Mouse (Mus musculus) c-Kit-positive CD71-negative TER-119-negative erythroid progenitor cells, embryonic 14.5 days (primary cell): ENCODE data around the gene Ccdc60.
"Not testable (repeated sequence)": the region's sequence is repeated elsewhere in the genome, so short reads cannot be mapped to it uniquely, and the experiment has no call there.

Source experiments
- DNase-seq: peaks from one replicate; pipeline ENCODE4 v3.0.0-alpha.2; 2013; ENCODE audit warnings: low read depth

Gene Ccdc60

DNA sequence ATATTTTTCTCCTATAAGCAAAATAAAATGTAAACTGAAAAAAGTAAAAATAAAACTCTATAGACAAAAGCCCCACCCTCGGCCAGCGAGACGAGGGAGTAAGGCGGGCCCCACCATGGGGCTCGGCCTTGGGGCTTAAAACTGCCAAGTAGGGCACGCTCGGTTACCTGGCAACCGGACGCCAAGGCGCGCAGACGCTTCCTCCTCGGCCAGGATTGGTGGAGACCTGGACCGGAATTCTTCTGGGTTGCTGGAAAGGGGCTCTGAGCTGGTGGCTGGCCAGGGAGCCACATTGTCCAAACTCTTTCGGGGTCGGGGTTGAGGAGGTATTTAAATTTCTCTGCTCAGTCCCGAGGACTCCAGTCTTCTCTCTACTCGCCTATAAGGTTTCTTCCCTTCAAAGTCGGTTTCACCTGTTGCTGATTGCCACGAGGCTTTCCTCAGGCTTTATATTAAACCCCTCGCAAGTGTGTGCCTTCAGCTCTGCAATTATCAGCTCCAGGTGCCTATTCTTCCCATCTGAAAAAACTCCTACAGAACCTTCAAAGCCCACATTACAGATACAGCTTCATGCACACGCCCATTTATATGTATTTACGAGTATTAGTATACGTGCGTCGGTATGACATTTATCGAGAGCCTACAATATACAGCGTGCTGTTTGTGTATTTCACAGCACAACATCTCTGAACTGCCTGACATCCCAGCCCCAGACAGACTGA is at the start of gene Ccdc60:
Gene Ccdc60 (minus strand): TSS at position 137 of the 722 bp plus-strand sequence.
- DNase-seq: peak; percentile 18

DNA sequence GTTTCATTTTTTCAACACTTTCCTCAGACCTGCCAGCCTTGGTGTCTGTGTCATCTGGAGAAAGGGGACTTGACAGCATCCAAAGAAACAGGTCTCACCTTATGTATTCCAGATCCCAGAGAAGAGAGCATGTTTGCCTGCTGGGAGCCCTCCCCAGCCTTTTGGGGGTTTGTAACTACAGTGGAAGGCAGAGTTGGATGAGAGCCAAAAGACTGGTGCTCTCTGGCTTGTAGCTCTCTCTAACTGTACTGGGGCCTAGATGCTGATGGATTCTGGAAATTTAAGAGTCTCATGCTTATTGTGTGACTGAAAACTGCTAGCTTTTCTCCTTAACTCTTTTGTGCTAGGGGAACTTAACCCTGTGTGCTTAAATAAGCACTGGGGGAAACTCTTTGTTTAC is 47.4 kb upstream of the Ccdc60 start:
- DNase-seq: no peak

DNA sequence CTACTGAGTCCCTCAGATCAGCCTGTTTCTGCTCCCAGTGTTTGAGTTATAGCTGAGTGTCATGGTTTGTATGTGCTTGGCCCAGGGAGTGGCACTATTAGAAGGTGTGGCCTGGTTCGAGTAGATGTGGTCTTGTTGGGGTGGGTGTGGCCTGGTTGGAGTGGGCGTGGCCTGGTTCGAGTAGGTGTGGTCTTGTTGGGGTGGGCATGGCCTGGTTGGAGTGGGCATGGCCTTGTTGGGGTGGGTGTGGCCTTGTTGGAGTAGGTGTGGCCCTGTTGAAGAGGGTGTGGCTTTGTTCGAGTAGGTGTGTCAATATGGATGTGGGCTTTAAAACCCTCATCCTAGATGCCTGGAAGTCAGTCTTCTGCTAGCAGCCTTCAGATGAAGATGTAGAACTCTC is 40.1 kb upstream of the Ccdc60 start:
- DNase-seq: no peak

DNA sequence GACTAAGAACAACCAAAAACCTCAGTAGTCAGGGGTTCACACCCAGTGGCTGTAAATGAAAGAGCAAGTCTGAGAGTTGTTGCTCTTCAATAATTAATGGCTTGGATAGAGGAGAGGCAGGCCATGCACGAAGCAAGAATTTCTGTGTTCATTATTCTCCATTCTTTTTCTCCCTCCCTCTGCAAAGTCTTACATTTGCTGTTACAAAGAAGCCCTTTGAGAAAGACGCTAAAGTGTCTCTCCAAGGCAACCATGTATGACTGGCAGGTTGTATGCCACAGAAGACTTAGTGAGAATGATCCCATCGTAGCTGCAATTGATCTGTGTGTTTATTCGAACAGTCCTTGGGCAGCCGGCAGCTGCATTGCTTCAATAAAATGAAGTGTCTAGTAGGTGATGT is 34.6 kb upstream of the Ccdc60 start:
- DNase-seq: no peak

DNA sequence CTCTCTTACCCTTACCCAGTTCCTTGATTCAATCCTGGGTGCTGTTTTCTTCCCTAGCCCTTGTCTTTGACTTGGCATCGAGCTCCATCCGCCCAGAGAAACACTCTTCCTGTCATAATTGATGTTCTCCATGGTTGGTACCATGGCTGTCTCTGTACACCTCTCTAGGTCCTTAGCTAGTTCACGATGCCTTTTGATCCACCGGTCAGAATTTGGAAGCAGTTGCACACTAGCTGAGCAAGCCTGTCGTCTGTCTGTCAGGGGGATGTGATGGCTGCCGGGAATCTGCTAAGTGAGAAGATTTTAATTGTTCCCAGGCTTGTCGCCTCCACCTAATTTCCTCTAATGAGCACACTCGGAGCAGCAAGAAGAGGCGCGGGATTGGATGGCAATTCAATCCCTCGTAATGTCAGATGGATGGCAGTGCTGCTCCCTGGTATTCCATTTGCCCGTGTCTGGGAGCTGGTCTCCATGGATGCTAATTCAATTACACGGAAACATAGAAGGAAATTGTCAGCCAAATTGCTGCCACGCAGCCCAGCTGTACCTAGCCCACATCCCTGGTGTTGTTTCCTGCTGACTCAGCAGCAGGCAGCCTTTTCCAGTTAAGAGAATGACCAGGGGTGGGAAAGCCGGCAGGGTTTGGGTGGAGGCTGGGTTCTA is 33.7 kb upstream of the Ccdc60 start:
- no peak for DNase-seq

DNA sequence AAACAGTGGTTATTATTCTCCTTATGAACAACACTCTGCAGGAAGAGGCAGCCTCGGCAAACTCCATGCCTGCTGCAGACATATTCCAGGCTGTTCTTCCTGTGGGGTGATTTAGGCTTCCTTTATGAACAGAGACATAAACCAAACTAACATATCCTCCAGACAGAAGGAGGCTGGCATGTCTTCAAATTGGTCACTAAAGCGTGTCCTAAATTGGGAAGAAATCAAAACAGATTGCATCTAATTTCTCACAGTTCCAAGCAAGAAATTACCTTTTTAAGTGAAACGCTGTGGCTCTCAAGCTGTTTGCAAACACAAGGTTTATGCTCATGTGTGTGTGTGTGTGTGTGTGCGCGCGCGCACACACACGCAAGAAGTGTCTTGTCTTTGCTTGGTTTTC is 24.9 kb upstream of the Ccdc60 start:
- no peak for DNase-seq

DNA sequence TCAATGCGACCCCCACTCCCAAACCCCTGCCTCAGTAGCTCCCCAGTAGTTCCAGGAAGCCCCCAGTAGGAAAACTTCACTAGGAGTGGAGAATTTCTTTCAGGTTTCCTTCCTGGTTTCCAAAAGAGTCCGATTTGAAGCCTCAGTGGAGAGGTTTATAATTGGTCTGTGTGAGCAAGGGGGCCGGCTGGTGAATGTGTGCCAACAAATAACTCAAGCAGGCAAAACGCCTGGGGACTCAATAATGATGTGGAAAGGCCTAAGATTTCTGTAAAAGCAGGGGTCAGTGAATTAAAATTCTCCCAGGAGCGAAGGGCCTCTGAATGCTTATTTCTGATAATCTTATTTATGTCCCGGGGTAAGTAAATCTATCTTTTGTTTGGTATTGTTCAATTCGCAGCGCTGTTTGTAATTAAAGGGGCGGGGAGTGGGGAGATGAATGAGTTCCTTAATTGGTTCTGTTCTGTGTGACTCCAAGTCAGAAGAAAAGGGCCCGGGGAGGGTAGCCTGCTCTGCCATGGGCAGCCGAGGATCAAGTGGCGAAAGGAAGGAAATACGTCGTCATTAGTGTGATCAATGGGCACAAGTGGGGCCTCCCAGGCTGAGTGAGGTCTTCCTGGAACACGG is 23.4 kb upstream of the Ccdc60 start:
- DNase-seq: no peak

DNA sequence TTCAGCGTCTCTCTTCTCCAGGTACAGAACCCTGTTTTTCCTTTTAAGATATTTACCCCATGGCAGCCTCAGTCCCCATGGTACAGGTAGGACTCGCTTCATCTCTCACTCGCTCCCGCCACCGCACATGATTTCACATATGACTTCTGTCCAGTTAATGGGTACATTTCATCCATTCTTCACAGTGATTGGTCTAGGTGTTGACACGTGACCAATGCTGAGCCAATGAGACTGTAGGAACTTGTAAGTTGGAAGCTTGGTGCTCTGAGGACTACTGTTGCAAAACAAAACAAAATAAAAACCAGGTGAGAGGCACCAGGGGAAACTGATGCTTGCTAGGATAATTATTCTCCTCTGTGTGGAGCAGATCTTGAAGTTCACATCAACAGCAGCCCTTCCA is 22.9 kb upstream of the Ccdc60 start:
- DNase-seq: no peak

DNA sequence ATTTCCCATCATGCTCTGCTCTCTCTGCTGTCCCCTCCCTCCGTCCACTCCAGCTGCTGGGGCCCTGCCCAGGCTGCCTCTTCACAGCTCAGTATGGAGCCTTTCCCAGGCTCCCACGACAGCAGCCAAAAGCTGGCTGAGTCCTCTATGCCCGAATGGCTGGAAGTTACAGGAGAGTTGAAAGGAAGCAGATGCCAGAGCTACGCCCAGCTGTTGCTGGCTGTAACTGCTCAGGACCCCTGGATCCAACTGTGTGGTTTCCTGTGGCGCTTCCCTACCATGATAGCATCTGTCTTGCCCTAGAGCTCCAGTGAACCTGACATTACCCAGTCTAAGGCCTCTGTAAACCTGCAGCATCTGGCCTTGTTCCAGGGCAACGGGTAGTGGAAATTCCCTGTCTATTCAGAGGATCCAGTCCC is 20.6 kb upstream of the Ccdc60 start:
- DNase-seq: no peak

DNA sequence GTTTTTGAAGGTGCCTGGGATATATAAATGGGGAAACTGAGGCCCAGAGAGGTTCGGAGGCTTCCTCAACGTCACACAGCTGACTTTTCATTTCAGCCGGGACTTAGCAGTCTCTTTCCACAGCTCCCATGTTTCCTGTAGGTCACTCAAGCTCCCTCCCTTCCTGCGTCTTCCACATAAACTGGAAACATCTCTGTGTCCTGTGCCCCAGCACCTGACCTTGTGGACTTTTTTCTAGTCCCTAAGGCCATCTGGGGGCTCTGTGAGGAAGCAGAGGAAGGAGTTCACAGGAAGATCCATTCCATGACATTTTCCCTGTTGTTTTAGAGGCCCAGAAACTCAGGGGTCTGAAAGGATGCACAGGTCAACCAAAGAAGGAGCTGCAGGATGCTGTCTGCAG is 16.8 kb upstream of the Ccdc60 start:
- DNase-seq: no peak

DNA sequence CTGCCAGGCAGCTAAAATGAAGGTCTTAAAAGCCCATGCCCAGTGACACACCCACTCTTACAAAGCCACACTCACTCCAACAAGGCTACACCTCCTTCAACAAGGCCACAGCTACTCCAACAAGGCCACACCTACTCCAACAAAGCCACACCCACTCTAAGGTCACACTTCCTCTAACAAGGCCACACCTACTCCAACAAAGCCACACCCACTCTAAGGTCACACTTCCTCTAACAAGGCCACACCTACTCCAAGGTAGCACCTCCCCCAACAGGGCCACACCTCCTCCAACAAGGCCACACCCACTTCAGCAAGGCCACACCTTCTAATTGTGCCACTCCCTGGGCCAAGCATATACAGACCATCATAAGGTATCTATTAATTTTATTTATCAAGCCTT is 16.4 kb upstream of the Ccdc60 start:
- not testable (repeated sequence) for DNase-seq

DNA sequence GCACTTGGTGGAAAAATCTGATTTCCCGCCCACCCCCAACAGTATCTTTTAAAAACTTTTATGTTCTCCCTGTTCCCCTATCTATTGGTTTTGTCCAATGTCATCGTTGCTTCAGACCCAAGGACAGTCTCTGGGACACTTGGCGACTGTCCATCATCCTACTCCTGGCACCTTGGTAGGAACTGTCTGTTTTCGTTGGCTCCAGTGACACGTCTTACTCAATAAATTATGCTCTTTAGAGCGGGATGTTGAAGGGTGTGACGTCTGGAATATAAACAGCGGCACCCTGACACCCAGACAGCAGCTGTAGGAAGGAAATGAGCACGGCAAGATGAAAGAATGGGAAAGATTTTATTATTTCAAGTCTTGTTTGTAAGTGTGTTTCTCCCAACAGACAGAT is 12.2 kb upstream of the Ccdc60 start:
- DNase-seq: no peak

DNA sequence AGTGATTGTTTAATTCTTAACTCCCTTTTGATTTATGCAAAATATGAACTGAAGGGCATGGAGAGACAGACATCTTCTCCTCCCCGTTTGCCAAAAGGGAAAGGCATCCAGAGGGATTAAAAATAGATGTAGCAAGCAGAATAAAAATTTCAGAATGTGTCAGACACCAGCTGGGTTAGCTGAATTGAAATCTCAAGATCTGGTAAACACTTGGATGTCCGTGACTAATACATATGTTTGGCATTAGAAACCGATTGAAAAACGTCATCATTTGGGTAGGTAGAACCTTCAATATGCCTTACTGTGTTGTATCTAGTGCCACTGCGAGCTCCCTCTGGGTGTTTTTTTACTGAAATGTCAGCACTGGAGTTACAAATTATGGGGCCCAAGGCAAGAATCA is 4.7 kb upstream of the Ccdc60 start:
- DNase-seq: no peak

DNA sequence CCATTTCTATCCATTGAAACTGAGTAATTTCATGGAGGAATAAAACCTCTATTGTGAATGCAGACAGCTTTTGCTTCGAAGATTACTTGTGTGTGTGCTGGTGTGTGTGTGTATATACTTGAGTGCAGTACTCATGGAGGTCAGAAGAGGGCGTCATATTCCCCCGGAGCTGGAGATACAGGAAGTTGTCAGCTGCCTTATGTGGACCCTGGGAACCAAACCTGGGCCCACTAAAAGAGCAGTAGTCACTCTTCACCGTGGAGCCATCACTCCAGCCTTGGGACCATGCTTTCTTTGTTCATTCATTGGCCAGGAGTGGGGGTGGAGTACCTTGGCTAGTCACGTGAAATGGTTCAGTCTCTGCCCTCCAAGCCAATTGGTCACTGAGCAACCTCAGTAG is 1.8 kb upstream of the Ccdc60 start:
- DNase-seq: no peak

DNA sequence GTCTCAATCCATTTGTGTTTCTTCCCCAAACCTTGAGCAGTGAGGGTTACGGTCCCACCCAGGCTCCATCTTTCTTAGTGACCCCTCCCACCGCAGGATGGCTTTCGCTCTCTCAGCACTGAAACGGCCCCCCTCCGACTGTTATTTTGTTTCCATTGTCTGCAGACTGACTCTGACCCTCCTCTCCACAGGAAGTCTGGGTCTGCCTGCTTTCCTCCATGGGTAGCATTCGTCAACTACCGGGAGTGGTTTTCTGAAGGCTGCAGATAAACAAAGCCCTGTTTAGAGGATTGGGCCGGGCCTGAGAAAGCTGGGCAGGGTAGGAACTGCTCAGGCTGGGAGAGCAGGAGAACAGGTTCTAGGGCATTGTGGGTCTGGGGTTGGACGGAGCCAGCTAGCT is 1.1 kb upstream of the Ccdc60 start:
- no peak for DNase-seq

DNA sequence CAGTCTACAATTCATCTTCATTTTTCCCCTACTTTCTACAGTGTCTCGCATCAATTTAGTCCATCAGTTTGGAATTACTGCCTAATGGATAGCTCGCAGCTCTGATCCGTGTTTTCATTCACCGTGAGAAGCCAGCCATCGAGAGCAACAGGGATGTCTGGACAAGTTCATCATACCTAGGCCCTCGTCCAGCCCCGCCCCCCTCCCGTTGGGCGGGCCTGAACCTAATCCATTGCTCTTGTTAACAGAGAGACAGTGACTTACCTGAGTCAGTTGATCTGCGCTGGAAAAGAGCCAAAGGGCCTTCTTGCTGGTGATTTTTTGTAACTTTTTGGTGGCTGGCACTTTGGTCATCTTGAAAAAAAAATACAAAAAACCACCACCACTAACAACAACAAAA is 602 bp downstream of the Ccdc60 start:
- no peak for DNase-seq

DNA sequence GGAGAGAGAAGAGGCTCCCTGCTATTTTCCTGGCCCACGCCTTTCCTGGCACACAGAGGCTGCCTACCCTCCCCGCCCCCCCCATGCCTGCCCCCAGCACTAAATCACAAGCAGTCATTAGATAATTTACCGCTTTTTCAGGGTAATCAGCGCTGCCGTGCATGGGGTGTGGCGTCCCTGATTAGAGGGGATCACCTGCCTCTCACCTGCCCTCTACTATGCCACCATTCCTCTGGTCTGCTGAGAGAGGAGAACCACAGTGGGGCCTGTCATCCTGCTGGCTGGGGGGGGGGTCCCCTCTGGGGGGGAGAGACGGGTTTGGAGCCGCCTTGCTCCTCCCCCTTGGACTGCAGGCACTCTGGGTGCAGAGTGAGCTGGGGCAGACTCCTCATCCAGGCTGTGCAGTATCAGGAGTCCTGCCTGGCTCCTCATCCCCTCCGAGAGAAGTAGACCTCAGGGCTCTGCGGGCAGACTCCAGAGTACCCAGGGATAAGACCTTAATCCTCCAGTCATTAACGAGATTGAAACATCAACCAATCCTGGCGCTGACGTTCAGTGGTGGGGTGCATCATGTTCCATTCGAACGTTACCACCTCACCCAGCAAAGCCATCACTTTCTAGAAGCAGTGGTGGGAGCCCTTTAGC is 3.1 kb downstream of the Ccdc60 start:
- DNase-seq: no peak

DNA sequence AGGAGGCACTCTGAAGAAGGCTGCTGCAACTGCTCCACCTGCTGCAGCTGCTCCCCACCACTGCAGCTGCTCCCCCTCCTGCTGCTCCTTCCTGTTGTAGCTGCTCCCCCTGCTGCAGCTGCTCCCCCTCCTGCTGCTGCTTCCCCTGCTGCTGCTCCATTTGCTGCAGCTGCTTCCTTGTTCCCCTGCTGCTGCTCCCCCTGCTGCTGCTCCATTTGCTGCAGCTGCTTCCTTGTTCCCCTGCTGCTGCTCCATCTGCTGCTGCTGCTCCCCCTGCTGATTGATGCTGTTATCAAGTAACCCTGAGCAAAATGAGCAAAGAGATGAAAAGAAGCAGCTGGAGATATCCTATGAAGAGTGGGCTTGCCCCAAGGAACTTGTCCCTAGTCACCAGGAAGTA is 8.3 kb downstream of the Ccdc60 start:
- DNase-seq: no peak

DNA sequence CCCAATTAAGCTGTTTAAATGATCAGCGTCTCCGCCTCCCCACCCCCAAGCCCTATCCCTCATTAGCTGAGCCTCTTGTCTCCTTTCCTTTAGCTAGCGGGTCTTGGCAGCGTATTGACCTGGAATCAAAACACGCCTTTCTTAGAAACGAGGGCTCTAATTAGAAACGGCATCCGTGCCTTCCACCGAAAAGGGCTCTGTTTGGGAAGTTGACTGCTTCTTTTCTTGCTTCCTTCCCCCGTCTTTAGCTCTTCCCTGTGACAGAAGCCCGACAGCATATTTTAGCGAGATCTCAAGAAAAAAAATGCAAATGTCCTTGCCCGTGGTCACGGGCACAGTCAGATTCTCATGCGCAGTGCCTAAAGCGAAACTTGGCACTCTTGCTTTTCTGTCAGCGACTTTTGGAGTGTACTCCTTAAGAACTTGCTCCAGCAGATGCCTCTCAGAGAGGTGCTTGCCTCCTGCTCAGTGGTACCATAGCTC is 10.3 kb downstream of the Ccdc60 start:
- DNase-seq: no peak

DNA sequence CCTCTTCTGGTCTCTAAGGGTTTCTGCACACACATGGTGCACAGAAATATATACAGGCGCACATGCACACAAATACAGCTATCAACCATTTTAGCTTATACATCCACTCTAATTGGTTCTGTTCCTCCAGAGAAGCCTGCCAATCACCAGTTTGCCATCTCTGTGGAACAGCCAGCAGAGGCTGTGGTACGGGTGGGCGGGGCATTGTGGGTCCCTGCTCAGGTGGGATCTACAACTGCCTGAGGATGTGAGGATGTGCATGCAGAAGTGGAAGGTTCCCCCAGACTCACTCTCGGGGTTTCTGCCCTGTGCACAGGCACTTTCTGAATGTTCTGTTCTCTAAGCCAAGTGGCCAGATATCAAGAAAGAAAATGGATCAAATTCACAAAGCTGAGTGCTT is 10.8 kb downstream of the Ccdc60 start:
- no peak for DNase-seq

DNA sequence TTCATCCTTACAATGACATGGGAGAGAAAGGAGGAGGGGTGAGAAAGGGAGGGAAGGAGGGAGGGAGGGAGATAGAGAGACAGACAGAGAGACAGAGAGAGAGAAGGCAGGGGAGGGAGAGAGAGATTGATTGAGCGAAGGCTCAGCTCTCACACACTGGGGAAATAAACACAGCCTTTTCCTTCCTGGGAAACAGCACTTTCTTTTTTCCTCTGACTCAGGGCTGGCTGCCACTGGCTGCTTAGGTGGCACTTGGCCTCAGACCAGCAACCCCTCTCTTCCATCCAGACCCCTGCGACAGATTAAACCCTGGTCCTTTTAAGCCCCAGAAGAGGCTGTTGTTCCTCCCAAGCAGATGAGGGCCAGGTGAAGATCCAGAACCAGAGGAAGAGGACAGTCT is 14.0 kb downstream of the Ccdc60 start:
- DNase-seq: no peak

DNA sequence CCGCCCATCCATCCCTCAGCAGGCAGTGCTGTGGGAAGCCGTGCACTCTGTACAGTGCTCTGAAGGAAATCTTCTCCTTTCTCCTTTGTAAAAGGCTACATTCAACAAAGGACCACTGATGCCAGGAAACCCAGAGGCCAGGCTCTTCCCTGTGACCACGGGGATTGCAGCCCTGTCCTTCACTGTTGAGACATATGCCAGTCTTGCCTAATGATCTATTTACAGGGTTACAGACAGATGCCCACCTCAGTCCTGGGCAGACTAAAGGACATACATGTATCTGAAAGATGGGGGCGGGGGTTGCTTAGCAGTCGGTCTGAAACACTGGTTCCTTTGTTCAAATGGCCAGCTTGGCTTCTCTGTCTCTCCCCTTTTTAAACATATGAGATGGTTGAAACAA is 14.4 kb downstream of the Ccdc60 start:
- no peak for DNase-seq
